Mouse (Mus musculus) B cell, adult 62 days (primary cell): ENCODE data around the gene Cln5. TPM values are rescaled to one million over a fixed set of nuclear protein-coding genes. Genes with fewer than 3 reads are reported as not detected.

Experiments
- total RNA-seq: library from RNA; stranded (reverse); gene quantifications from 4 replicates; pipeline ENCODE4 v1.2.4, GENCODE M21; 2023

The Cln5 gene
- 56.5 to 66.1 TPM (median 62.7 TPM) in 4 replicates for total RNA-seq

DNA sequence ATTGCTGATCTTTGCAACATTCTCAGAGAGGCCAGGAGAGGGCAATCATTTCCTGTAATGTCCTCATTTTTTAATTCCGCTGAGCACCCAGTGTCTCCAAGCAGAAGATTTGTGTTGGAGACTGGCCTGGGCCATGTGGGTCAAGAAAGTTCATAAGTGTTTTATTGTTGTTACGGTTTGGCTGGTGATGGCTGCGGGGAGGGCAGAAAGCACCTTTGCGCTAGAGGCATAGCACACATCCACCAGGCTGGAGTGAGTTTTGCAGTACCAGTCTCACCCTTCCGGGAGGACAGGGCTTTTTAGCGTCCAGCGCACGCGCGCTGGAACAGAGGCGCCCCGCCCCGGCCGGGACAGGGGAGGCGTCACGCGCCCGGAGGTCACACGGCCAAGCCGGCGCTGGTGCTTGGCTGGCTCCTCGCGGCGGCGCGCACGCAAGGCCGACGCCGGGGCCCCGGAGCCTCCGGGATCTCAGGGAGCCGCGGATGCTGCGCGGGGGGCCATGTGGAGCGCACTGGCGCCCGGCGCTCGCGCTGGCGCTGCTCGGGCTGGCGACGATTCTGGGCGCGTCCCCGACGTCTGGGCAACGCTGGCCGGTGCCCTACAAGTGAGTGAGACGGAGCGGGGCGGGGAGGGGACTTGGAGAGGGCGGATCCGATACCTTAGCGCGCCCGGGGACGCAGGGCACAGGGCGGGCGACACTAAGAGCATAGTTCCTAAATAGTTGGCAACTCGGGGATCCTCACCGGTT, at the start of gene Cln5:
Gene Cln5 (plus strand): TSS at position 353 of the 748 bp plus-strand sequence.

GRCm38 (mm10) chr14:103046677-103047076, 23.3 kb upstream of the Cln5 start, which contains the start of gene Acod1:
Gene Acod1 (plus strand): TSS chr14:103046977.

DNA sequence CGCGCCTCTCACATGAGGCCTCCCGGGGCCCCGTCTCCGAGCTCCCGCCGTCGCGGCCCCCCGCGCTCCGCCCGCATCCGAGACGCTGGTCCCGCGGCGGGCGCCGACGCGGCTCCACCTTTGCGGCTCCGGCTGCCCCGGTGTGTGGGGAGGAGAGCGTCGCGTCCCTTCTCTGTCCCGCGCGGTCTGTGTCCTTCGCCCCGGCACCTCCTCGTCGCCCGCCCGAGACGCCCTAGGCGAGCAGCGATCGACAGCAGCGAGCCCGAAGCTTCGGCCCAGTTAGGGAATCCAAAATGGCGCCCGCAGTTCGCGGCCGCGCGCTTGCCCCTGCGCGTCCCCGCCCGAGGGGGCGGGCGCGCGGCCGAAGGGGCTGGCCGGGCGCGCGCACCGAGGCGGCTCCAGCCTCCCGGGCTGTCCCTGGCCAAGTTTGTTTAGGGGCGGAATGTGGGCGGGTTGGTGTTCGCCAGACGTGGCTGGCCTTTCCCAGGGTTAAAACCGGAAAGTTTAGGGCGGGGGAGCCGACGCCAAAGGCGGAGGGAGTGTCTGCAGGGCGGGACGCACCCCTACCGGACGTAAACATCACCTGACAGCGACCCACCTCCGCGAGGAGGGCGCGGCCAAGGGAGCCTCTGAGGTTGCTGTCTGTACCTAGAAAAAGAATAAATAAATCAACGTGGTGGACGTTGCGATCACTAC, 29.4 kb downstream of the Cln5 start, which contains the start of gene Fbxl3:
Gene Fbxl3 (minus strand): TSS at position 329 of the 696 bp plus-strand sequence.

Other genes starting within 250 kb of the Cln5 start
- 156 to 169 TPM (median 163 TPM) in 4 replicates for gene Kctd12, start 87.6 kb upstream of the Cln5 start, total RNA-seq
- not detected in 4 replicates for gene Acod1, start 23.2 kb upstream of the Cln5 start, total RNA-seq
- 175 to 191 TPM (median 183 TPM) in 4 replicates for gene Fbxl3, start 29.4 kb downstream of the Cln5 start, total RNA-seq